Mouse (Mus musculus): ENCODE measurements around the gene Kctd10.

- TF ChIP-seq CTCF (IDR thresholded peaks at IDR 0.05; ENCODE audit: borderline replicate concordance, control insufficient read depth, extremely low read depth, insufficient read depth, low read length, poor library complexity) (no peak), POLR2A (IDR thresholded peaks at IDR 0.05; ENCODE audit: control insufficient read depth, extremely low read depth, insufficient read depth, low read length, poor library complexity) (no peak)
Observed at GRCm38 (mm10) chr5:114371731-114372473, 8.4 kb downstream of the Kctd10 start.

Data from thymus, adult 2 months (tissue).